Mouse (Mus musculus): ENCODE measurements around the gene Gtf2a2. TPM values are rescaled to one million over a fixed set of nuclear protein-coding genes. Genes with fewer than 3 reads are reported as not detected.

The Gtf2a2 gene
- 226 and 246 TPM in 2 replicates for polyA plus RNA-seq (2014; fragmentation: Nextera tagmentation; extraction: Ambion mirVana)

DNA sequence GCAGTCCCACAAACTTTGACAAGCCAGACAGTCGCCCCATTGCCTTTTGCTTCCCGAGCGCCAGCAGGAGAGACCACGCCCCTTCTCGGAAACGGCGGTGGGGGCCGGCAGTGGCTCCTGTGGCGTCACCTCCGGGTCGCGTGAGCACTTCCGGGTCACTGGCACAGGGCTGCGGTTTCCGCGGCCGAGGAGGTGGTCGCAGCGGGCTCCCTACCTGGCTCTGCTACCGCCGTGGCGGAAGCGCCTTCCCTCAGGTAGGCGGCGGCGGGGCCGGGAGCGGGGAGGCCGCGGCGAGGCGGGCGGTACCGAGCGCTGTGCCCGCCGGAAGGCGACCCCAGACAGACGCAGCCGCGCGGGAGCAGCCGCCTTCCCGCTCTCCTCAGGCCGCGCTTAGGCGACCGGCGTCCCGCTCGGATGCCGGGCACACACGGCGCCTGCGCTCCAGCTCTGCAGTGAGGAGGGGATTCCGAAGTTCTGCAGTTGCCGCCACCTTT, at the start of gene Gtf2a2:
Gene Gtf2a2 (plus strand): TSS at position 143 of the 494 bp plus-strand sequence.
- H3K9ac ChIP-seq (replicated peaks; ENCODE audit: low read length), result peak within 1 kb of the TSS; percentile 85
- ATAC-seq (replicated peaks; ENCODE audit: insufficient number of reproducible peaks, low FRiP score, low TSS enrichment, low read depth), result peak; percentile 92

GRCm38 (mm10) chr9:69964370-69964769, 48.0 kb upstream of the Gtf2a2 start:
- DNase-seq (ENCODE audit: low spot score) (no peak), ATAC-seq (replicated peaks; ENCODE audit: insufficient number of reproducible peaks, low FRiP score, low TSS enrichment, low read depth) (no peak)
- H3K27me3 ChIP-seq (ENCODE audit: control insufficient read depth, insufficient read depth, low read length), result no peaks in the 10 kb centered on the region
- H3K9me3 ChIP-seq (replicated peaks; ENCODE audit: control insufficient read depth, low read length), result no peaks in the 10 kb centered on the region
- 84% methylated on average over 3 of the region's 3 CpGs for WGBS
- no peak overlapping the region for H3K27ac ChIP-seq (replicated peaks; ENCODE audit: low read depth, low read length)
- no peaks in the 10 kb centered on the region for H3K36me3 ChIP-seq (replicated peaks; ENCODE audit: control insufficient read depth, insufficient read depth, low read depth, low read length)
- no peak overlapping the region for H3K9ac ChIP-seq (replicated peaks; ENCODE audit: low read length)
- no peaks in the 10 kb centered on the region for H3K4me1 ChIP-seq (ENCODE audit: control insufficient read depth, insufficient read depth, low read length)
- H3K4me3 ChIP-seq (ENCODE audit: low read depth, low read length), result no peak overlapping the region
- no peak overlapping the region for H3K4me2 ChIP-seq (ENCODE audit: low read depth, low read length)

More for the DNA sequence above, at the start of gene Gtf2a2:
- DNase-seq (ENCODE audit: low spot score), result peak; percentile 96
- Histone ChIP-seq H3K4me2 (ENCODE audit: low read depth, low read length) (peak within 1 kb of the TSS; percentile 57), H3K4me3 (ENCODE audit: low read depth, low read length) (peak within 1 kb of the TSS; percentile 68), H3K9me3 (replicated peaks; ENCODE audit: control insufficient read depth, low read length) (no peaks in the 10 kb centered on the region), H3K4me1 (ENCODE audit: control insufficient read depth, insufficient read depth, low read length) (no peaks in the 10 kb centered on the region), H3K36me3 (replicated peaks; ENCODE audit: control insufficient read depth, insufficient read depth, low read depth, low read length) (peaks cover 7% of the 10 kb centered on the region), H3K27ac (replicated peaks; ENCODE audit: low read depth, low read length) (peak within 1 kb of the TSS; percentile 75), H3K27me3 (ENCODE audit: control insufficient read depth, insufficient read depth, low read length) (no peaks in the 10 kb centered on the region)
- WGBS, result 1% methylated on average over 57 of the region's 57 CpGs

DNA sequence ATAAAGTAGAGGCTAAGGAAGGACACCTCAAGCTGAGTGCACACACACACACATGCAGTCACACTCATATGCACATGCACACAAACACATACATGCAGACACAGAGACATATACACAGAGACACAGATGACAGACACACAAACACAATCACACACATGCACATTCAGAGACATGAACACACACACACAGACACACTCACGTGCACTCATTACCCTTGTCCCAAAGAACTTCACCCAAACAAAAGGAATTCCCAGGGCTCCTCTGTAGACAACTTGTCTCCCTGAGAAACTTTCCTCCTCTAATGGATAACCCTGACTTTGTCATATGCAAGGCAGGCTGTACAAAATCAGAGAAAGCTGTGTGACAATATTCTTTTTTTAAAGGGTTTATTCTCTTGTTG, 26.8 kb upstream of the Gtf2a2 start:
- H3K4me1 ChIP-seq (ENCODE audit: control insufficient read depth, insufficient read depth, low read length), result no peaks in the 10 kb centered on the region; the same call in none of the 2 replicates
- no peak overlapping the region for H3K4me2 ChIP-seq (ENCODE audit: low read depth, low read length)
- no peaks in the 10 kb centered on the region for H3K36me3 ChIP-seq (replicated peaks; ENCODE audit: control insufficient read depth, insufficient read depth, low read depth, low read length)
- DNase-seq (ENCODE audit: low spot score) (no peak), ATAC-seq (replicated peaks; ENCODE audit: insufficient number of reproducible peaks, low FRiP score, low TSS enrichment, low read depth) (no peak)
- no peaks in the 10 kb centered on the region for H3K27me3 ChIP-seq (ENCODE audit: control insufficient read depth, insufficient read depth, low read length)
- H3K4me3 ChIP-seq (ENCODE audit: low read depth, low read length), result no peak overlapping the region
- H3K9ac ChIP-seq (replicated peaks; ENCODE audit: low read length), result no peak overlapping the region
- no peak overlapping the region for H3K27ac ChIP-seq (replicated peaks; ENCODE audit: low read depth, low read length)
- 76% methylated on average over 1 of the region's 1 CpGs for WGBS
- H3K9me3 ChIP-seq (replicated peaks; ENCODE audit: control insufficient read depth, low read length), result no peaks in the 10 kb centered on the region

DNA sequence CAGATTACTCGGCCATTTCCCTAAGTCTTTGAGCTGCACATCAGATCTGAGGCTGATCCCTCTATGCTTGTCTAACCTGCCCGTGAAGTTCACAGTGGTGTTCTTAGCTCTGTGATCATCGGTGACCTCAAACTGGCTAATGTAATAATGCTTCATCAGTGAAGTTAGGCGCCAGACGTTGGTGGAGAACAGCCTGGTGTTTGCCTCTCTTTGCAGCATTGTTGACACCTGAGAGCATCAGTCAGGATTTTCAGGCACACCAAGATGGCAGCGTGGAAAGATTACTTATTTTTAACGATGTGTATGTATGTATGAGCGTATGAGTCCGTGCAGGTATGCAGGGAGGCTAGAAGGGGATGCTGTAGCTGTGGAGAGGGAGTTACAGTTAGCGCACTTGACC, 26.3 kb upstream of the Gtf2a2 start:
- no peaks in the 10 kb centered on the region for H3K36me3 ChIP-seq (replicated peaks; ENCODE audit: control insufficient read depth, insufficient read depth, low read depth, low read length)
- ATAC-seq (replicated peaks; ENCODE audit: insufficient number of reproducible peaks, low FRiP score, low TSS enrichment, low read depth), result no peak
- H3K9ac ChIP-seq (replicated peaks; ENCODE audit: low read length), result no peak overlapping the region
- DNase-seq (ENCODE audit: low spot score), result no peak
- no peak overlapping the region for H3K4me3 ChIP-seq (ENCODE audit: low read depth, low read length)
- no peak overlapping the region for H3K4me2 ChIP-seq (ENCODE audit: low read depth, low read length)
- no peak overlapping the region for H3K27ac ChIP-seq (replicated peaks; ENCODE audit: low read depth, low read length)
- no peaks in the 10 kb centered on the region for H3K9me3 ChIP-seq (replicated peaks; ENCODE audit: control insufficient read depth, low read length)
- H3K27me3 ChIP-seq (ENCODE audit: control insufficient read depth, insufficient read depth, low read length), result no peaks in the 10 kb centered on the region
- no peaks in the 10 kb centered on the region; the same call in none of the 2 replicates for H3K4me1 ChIP-seq (ENCODE audit: control insufficient read depth, insufficient read depth, low read length)
- WGBS, result 80% methylated on average over 10 of the region's 10 CpGs

DNA sequence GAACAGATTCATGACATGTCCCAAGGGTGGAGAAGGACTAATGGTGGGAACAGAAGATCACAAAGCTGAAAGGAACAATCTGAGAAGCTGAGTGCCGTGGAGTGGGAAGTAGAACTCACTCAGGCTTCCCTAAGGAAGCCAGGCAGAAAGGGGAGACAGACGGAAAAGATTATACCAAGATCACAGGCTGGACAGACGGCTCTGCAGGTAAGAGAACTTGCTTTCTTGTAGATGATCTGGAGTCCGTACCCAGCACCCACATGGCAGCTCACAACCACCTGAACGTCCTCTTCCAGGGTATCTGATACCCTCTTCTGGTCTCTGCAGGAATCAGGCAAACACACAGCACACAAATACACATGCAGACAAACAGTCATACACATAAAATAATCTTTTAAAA, 25.8 kb upstream of the Gtf2a2 start:
- ATAC-seq (replicated peaks; ENCODE audit: insufficient number of reproducible peaks, low FRiP score, low TSS enrichment, low read depth) (no peak), DNase-seq (ENCODE audit: low spot score) (no peak)
- no peaks in the 10 kb centered on the region for H3K9me3 ChIP-seq (replicated peaks; ENCODE audit: control insufficient read depth, low read length)
- no peaks in the 10 kb centered on the region for H3K27me3 ChIP-seq (ENCODE audit: control insufficient read depth, insufficient read depth, low read length)
- H3K36me3 ChIP-seq (replicated peaks; ENCODE audit: control insufficient read depth, insufficient read depth, low read depth, low read length), result no peaks in the 10 kb centered on the region
- no peaks in the 10 kb centered on the region; the same call in none of the 2 replicates for H3K4me1 ChIP-seq (ENCODE audit: control insufficient read depth, insufficient read depth, low read length)
- 79% methylated on average over 5 of the region's 5 CpGs for WGBS
- H3K4me3 ChIP-seq (ENCODE audit: low read depth, low read length), result no peak overlapping the region
- H3K27ac ChIP-seq (replicated peaks; ENCODE audit: low read depth, low read length), result no peak overlapping the region
- H3K4me2 ChIP-seq (ENCODE audit: low read depth, low read length), result no peak overlapping the region
- no peak overlapping the region for H3K9ac ChIP-seq (replicated peaks; ENCODE audit: low read length)

GRCm38 (mm10) chr9:69987579-69987978, 24.8 kb upstream of the Gtf2a2 start:
- DNase-seq (ENCODE audit: low spot score) (peak; percentile 87), ATAC-seq (replicated peaks; ENCODE audit: insufficient number of reproducible peaks, low FRiP score, low TSS enrichment, low read depth) (no peak)
- H3K4me3 ChIP-seq (ENCODE audit: low read depth, low read length), result no peak overlapping the region
- no peaks in the 10 kb centered on the region for H3K9me3 ChIP-seq (replicated peaks; ENCODE audit: control insufficient read depth, low read length)
- H3K9ac ChIP-seq (replicated peaks; ENCODE audit: low read length), result no peak overlapping the region
- no peaks in the 10 kb centered on the region for H3K36me3 ChIP-seq (replicated peaks; ENCODE audit: control insufficient read depth, insufficient read depth, low read depth, low read length)
- no peak overlapping the region for H3K4me2 ChIP-seq (ENCODE audit: low read depth, low read length)
- no peak overlapping the region for H3K27ac ChIP-seq (replicated peaks; ENCODE audit: low read depth, low read length)
- no peaks in the 10 kb centered on the region; the same call in none of the 2 replicates for H3K4me1 ChIP-seq (ENCODE audit: control insufficient read depth, insufficient read depth, low read length)
- WGBS, result under 1% methylated on average over 3 of the region's 3 CpGs
- no peaks in the 10 kb centered on the region for H3K27me3 ChIP-seq (ENCODE audit: control insufficient read depth, insufficient read depth, low read length)

- H3K9me3 ChIP-seq (replicated peaks; ENCODE audit: control insufficient read depth, low read length), result no peaks in the 10 kb centered on the region
- peak overlapping the region; percentile 98 for H3K9ac ChIP-seq (replicated peaks; ENCODE audit: low read length)
- H3K4me1 ChIP-seq (ENCODE audit: control insufficient read depth, insufficient read depth, low read length), result no peaks in the 10 kb centered on the region; the same call in none of the 2 replicates
- ATAC-seq (replicated peaks; ENCODE audit: insufficient number of reproducible peaks, low FRiP score, low TSS enrichment, low read depth) (no peak), DNase-seq (ENCODE audit: low spot score) (peak; percentile 19)
- WGBS, result 30% methylated on average over 16 of the region's 16 CpGs
- peak overlapping the region; percentile 93 for H3K27ac ChIP-seq (replicated peaks; ENCODE audit: low read depth, low read length)
- no peaks in the 10 kb centered on the region for H3K27me3 ChIP-seq (ENCODE audit: control insufficient read depth, insufficient read depth, low read length)
- H3K4me3 ChIP-seq (ENCODE audit: low read depth, low read length), result peak overlapping the region; percentile 98
- H3K4me2 ChIP-seq (ENCODE audit: low read depth, low read length), result peak overlapping the region; percentile 37
- H3K36me3 ChIP-seq (replicated peaks; ENCODE audit: control insufficient read depth, insufficient read depth, low read depth, low read length), result no peaks in the 10 kb centered on the region
Measured at GRCm38 (mm10) chr9:69988706-69989302, 23.5 kb upstream of the Gtf2a2 start.

GRCm38 (mm10) chr9:69989303-69990121, 22.8 kb upstream of the Gtf2a2 start, which contains the start of gene Bnip2:
Bnip2 (plus strand) TSS chr9:69989466.
- peak within 1 kb of the TSS; percentile 98 for H3K9ac ChIP-seq (replicated peaks; ENCODE audit: low read length)
- under 1% methylated on average over 73 of the region's 76 CpGs for WGBS
- no peaks in the 10 kb centered on the region for H3K36me3 ChIP-seq (replicated peaks; ENCODE audit: control insufficient read depth, insufficient read depth, low read depth, low read length)
- no peaks in the 10 kb centered on the region; the same call in none of the 2 replicates for H3K4me1 ChIP-seq (ENCODE audit: control insufficient read depth, insufficient read depth, low read length)
- H3K4me3 ChIP-seq (ENCODE audit: low read depth, low read length), result peak within 1 kb of the TSS; percentile 98
- peak within 1 kb of the TSS; percentile 93 for H3K27ac ChIP-seq (replicated peaks; ENCODE audit: low read depth, low read length)
- DNase-seq (ENCODE audit: low spot score) (peak; percentile 98), ATAC-seq (replicated peaks; ENCODE audit: insufficient number of reproducible peaks, low FRiP score, low TSS enrichment, low read depth) (peak; percentile 94)
- no peaks in the 10 kb centered on the region for H3K27me3 ChIP-seq (ENCODE audit: control insufficient read depth, insufficient read depth, low read length)
- no peaks in the 10 kb centered on the region for H3K9me3 ChIP-seq (replicated peaks; ENCODE audit: control insufficient read depth, low read length)
- peak within 1 kb of the TSS; percentile 47 for H3K4me2 ChIP-seq (ENCODE audit: low read depth, low read length)

All from embryonic facial prominence, embryonic 11.5 days (tissue).